Mouse (Mus musculus) liver, embryonic 11.5 days (tissue): ENCODE measurements around the gene Med17. TPM values are rescaled to one million over a fixed set of nuclear protein-coding genes. Genes with fewer than 3 reads are reported as not detected.

Source experiments
- ATAC-seq: fragments of 200-750 bp; cut with Nextera tagmentation; replicated peaks from 2 replicates; pipeline ENCODE4 v1.8.0; 2017; ENCODE audit warnings: moderate number of reproducible peaks, mild to moderate bottlenecking, moderate TSS enrichment, moderate library complexity; ENCODE audit not compliant: low FRiP score
- DNase-seq: peaks from one replicate; pipeline ENCODE4 v3.0.0-alpha.2; 2017; ENCODE audit warnings: low spot score
- H3K27ac ChIP-seq: fragments of 300-500 bp; sonication (generic); 2 replicates; pipeline ENCODE4 v1.5.1; 2014; ENCODE audit warnings: mild to moderate bottlenecking, low read depth, low read length, control low read depth
- H3K27me3 ChIP-seq: fragments of 300-500 bp; sonication (generic); replicated peaks from 2 replicates; pipeline ENCODE4 v1.6.1; 2014; ENCODE audit warnings: low read length, mixed read lengths; ENCODE audit not compliant: control insufficient read depth, insufficient read depth
- H3K36me3 ChIP-seq: fragments of 300-500 bp; sonication (generic); 2 replicates; pipeline ENCODE4 v1.6.1; 2014; ENCODE audit warnings: mild to moderate bottlenecking, low read length, moderate library complexity, mixed read lengths; ENCODE audit not compliant: control insufficient read depth, insufficient read depth
- H3K4me1 ChIP-seq: fragments of 300-500 bp; sonication (generic); replicated peaks from 2 replicates; pipeline ENCODE4 v1.6.1; 2014; ENCODE audit warnings: low read length, mixed read lengths; ENCODE audit not compliant: control insufficient read depth, insufficient read depth
- H3K4me2 ChIP-seq: fragments of 300-500 bp; sonication (generic); 2 replicates; pipeline ENCODE4 v1.6.1; 2014; ENCODE audit warnings: mild to moderate bottlenecking, control low read depth, moderate library complexity
- H3K4me3 ChIP-seq: fragments of 300-500 bp; sonication (generic); 2 replicates; pipeline ENCODE4 v1.5.1; 2014; ENCODE audit warnings: low read depth, low read length, control low read depth
- H3K9ac ChIP-seq: fragments of 300-500 bp; sonication (generic); 2 replicates; pipeline ENCODE4 v1.6.1; 2014; ENCODE audit warnings: low read depth, low read length, control low read depth
- H3K9me3 ChIP-seq: fragments of 300-500 bp; sonication (generic); 2 replicates; pipeline ENCODE4 v1.6.1; 2016; ENCODE audit warnings: low read length, inconsistent platforms, mixed read lengths; ENCODE audit not compliant: control insufficient read depth
- WGBS: fragments of 180-500 bp; shearing (Covaris S2); extraction: QIAGEN DNeasy Blood & Tissue Kit; methylation state at CpG from one replicate; pipeline ENCODE4 v1.1.7; 2014; 5-methylcytosine and 5-hydroxymethylcytosine counted together
- polyA plus RNA-seq: library from polyadenylated mRNA; unstranded; fragments of >200 nt; fragmentation: Nextera tagmentation; extraction: Ambion mirVana; gene quantifications from 2 replicates; pipeline ENCODE4 v1.2.1, GENCODE M21; 2014

Med17 gene
- polyA plus RNA-seq, 1 experiment from 2014 or later: 41.9 TPM

DNA sequence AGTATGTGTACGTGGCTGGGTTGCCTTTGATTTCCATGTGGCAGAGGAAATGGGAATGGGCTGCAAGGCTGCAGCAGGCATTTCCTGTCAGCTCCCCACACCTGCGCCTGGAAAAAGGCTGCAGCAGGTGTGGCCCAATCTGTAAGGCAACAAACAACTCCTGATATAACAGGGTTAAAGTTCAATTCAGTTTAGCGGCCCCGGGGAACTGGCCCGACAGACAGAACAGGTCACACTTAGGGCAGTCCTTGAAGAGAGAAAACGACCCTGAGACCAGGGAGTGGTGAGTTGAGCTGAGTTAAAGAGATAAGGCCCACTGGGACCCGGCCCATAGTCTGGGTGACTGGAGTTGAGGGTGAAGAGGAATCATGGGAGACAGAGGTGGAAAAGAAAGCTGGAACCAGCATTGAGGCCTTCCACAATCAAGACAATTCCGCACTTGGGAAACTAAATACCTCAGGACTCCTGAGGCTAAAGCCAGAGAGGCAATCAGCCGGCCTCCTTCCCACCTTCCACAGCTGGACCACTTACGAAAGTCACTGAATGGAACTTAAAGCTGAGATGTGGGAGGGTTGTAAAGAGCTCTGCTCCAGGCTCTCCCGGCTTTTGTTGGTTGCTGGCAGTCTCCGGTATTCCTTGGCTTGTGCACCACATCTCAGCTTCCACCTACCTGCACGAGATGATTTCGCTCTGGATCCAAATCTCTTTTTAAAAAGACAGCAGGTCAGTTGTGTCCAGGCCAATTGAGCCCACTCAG, 34.2 kb downstream of the Med17 start:
- H3K4me2 ChIP-seq: no peak overlapping the region
- H3K4me1 ChIP-seq: peaks cover 7% of the 10 kb centered on the region
- H3K36me3 ChIP-seq: no peaks in the 10 kb centered on the region
- no peak for ATAC-seq
- DNase-seq: no peak
- H3K27me3 ChIP-seq: no peaks in the 10 kb centered on the region
- no peaks in the 10 kb centered on the region for H3K9me3 ChIP-seq
- H3K27ac ChIP-seq: no peak overlapping the region
- H3K4me3 ChIP-seq: no peak overlapping the region
- H3K9ac ChIP-seq: no peak overlapping the region
- WGBS: 60% methylated on average over 14 of the region's 14 CpGs

GRCm38 (mm10) chr9:15242130-15242529, 37.6 kb downstream of the Med17 start:
- Histone ChIP-seq H3K9ac (no peak overlapping the region), H3K27ac (no peak overlapping the region), H3K9me3 (no peaks in the 10 kb centered on the region), H3K4me2 (no peak overlapping the region), H3K36me3 (no peaks in the 10 kb centered on the region), H3K4me1 (peaks cover 10% of the 10 kb centered on the region), H3K27me3 (peaks cover 4% of the 10 kb centered on the region), H3K4me3 (no peak overlapping the region)
- no peak for ATAC-seq
- DNase-seq: peak; percentile 25
- WGBS: 51% methylated on average over 1 of the region's 1 CpGs

- no peaks in the 10 kb centered on the region for H3K9me3 ChIP-seq
- no peak overlapping the region for H3K4me2 ChIP-seq
- H3K27ac ChIP-seq: no peak overlapping the region
- 47% methylated on average over 9 of the region's 9 CpGs for WGBS
- H3K4me3 ChIP-seq: no peak overlapping the region
- ATAC-seq: 0 out of 2 replicates have a peak, but pooled peaks have one; percentile 38
- H3K9ac ChIP-seq: no peak overlapping the region
- H3K27me3 ChIP-seq: peaks cover 4% of the 10 kb centered on the region
- H3K36me3 ChIP-seq: no peaks in the 10 kb centered on the region
- H3K4me1 ChIP-seq: peaks cover 10% of the 10 kb centered on the region
- peak; percentile 44 for DNase-seq
Measured at GRCm38 (mm10) chr9:15241596-15241939, 38.2 kb downstream of the Med17 start.

- DNase-seq: peak; percentile 30
- ATAC-seq: no peak
- 59% methylated on average over 6 of the region's 6 CpGs for WGBS
Measured at GRCm38 (mm10) chr9:15240863-15241595, 38.7 kb downstream of the Med17 start.

GRCm38 (mm10) chr9:15240006-15240405, 39.7 kb downstream of the Med17 start:
- 85% methylated on average over 6 of the region's 6 CpGs for WGBS
- Histone ChIP-seq H3K4me2 (no peak overlapping the region), H3K9me3 (no peaks in the 10 kb centered on the region), H3K9ac (no peak overlapping the region), H3K27me3 (peaks cover 4% of the 10 kb centered on the region), H3K27ac (no peak overlapping the region), H3K4me3 (no peak overlapping the region), H3K4me1 (peaks cover 2% of the 10 kb centered on the region; the same call in 1 of the 2 replicates), H3K36me3 (no peaks in the 10 kb centered on the region)
- peak; percentile 30 for DNase-seq
- ATAC-seq: no peak

More at GRCm38 (mm10) chr9:15240863-15241595, 38.7 kb downstream of the Med17 start:
- no peak overlapping the region for H3K27ac ChIP-seq
- no peak overlapping the region for H3K4me2 ChIP-seq
- H3K36me3 ChIP-seq: no peaks in the 10 kb centered on the region
- no peak overlapping the region for H3K9ac ChIP-seq
- H3K9me3 ChIP-seq: no peaks in the 10 kb centered on the region
- H3K27me3 ChIP-seq: peaks cover 4% of the 10 kb centered on the region
- peaks cover 10% of the 10 kb centered on the region for H3K4me1 ChIP-seq
- H3K4me3 ChIP-seq: no peak overlapping the region

- Histone ChIP-seq H3K27me3 (peaks cover 4% of the 10 kb centered on the region), H3K9ac (peak within 1 kb of the TSS; percentile 27), H3K27ac (no peak within 1 kb of the TSS), H3K4me3 (peak within 1 kb of the TSS; percentile 52), H3K9me3 (no peaks in the 10 kb centered on the region), H3K4me1 (peaks cover 2% of the 10 kb centered on the region; the same call in 1 of the 2 replicates), H3K36me3 (no peaks in the 10 kb centered on the region), H3K4me2 (peak within 1 kb of the TSS; percentile 83)
- DNase-seq (peak; percentile 60), ATAC-seq (peak; percentile 68)
- 4% methylated on average over 35 of the region's 35 CpGs for WGBS
Measured at GRCm38 (mm10) chr9:15239042-15239925, 40.4 kb downstream of the Med17 start, which contains the start of gene Vstm5. Vstm5 (plus strand) TSS chr9:15239045.

- Histone ChIP-seq H3K4me3 (peak overlapping the region; percentile 52), H3K27me3 (peaks cover 4% of the 10 kb centered on the region), H3K4me2 (peak overlapping the region; percentile 83), H3K4me1 (peaks cover 2% of the 10 kb centered on the region; the same call in 1 of the 2 replicates), H3K9me3 (no peaks in the 10 kb centered on the region), H3K27ac (no peak overlapping the region), H3K9ac (no peak overlapping the region; the same call in 1 of the 2 replicates), H3K36me3 (no peaks in the 10 kb centered on the region)
- peak; percentile 28 for DNase-seq
- 62% methylated on average over 16 of the region's 16 CpGs for WGBS
- ATAC-seq: 0 out of 2 replicates have a peak, but pooled peaks have one; percentile 10
Measured at GRCm38 (mm10) chr9:15238297-15238990, 41.3 kb downstream of the Med17 start.
